Mouse (Mus musculus) thymus, adult 2 months (tissue): ENCODE data around the gene Clcn3.

Experiments used
- CTCF ChIP-seq: fragments of 200-500 bp; IDR thresholded peaks from 2 replicates; pipeline ENCODE4 v1.5.1; 2012; ENCODE audit warnings: mild to moderate bottlenecking, control low read depth, low read length, moderate library complexity, borderline replicate concordance; ENCODE audit not compliant: control insufficient read depth, poor library complexity, insufficient read depth; ENCODE audit errors: extremely low read depth
- POLR2A ChIP-seq: fragments of 200-500 bp; IDR thresholded peaks from 2 replicates; pipeline ENCODE4 v1.6.1; 2012; ENCODE audit warnings: mild to moderate bottlenecking, low read length, control low read depth, moderate library complexity; ENCODE audit not compliant: control insufficient read depth, poor library complexity, insufficient read depth; ENCODE audit errors: extremely low read depth

GRCm38 (mm10) chr8:60867468-60868115 is 115.5 kb downstream of the Clcn3 start:
- TF ChIP-seq CTCF = no peak
- no peak for TF ChIP-seq POLR2A
